Mouse (Mus musculus) stomach, postnatal 0 days (tissue): ENCODE data around the gene Slc34a2. TPM values are rescaled to one million over a fixed set of nuclear protein-coding genes. Genes with fewer than 3 reads are reported as not detected.

ENCODE experiments used
- ATAC-seq: fragments of 200-750 bp; cut with Nextera tagmentation; 2 replicates; pipeline ENCODE4 v1.8.0; 2017; ENCODE audit not compliant: low FRiP score, low TSS enrichment
- DNase-seq: peaks from one replicate; pipeline ENCODE4 v3.0.0-alpha.2; 2016; ENCODE audit warnings: low spot score
- H3K27ac ChIP-seq: fragments of 300-500 bp; sonication (generic); replicated peaks from 2 replicates; pipeline ENCODE4 v1.5.1; 2014; ENCODE audit warnings: mild to moderate bottlenecking, control low read depth
- H3K27me3 ChIP-seq: fragments of 300-500 bp; sonication (generic); 2 replicates; pipeline ENCODE4 v1.6.1; 2014; ENCODE audit warnings: low read length; ENCODE audit not compliant: control insufficient read depth, insufficient read depth
- H3K36me3 ChIP-seq: fragments of 300-500 bp; sonication (generic); 2 replicates; pipeline ENCODE4 v1.6.1; 2014; ENCODE audit warnings: low read length, mixed read lengths; ENCODE audit not compliant: control insufficient read depth, insufficient read depth
- H3K4me1 ChIP-seq: fragments of 300-500 bp; sonication (generic); replicated peaks from 2 replicates; pipeline ENCODE4 v1.6.1; 2014; ENCODE audit warnings: antibody characterized with exemption; ENCODE audit not compliant: control insufficient read depth, insufficient read depth
- H3K4me2 ChIP-seq: fragments of 300-500 bp; sonication (generic); replicated peaks from 2 replicates; pipeline ENCODE4 v1.6.1; 2014; ENCODE audit warnings: low read depth, mild to moderate bottlenecking, control low read depth, moderate library complexity
- H3K4me3 ChIP-seq: fragments of 300-500 bp; sonication (generic); 2 replicates; pipeline ENCODE4 v1.5.1; 2014; ENCODE audit warnings: low read depth, low read length, control low read depth
- H3K9ac ChIP-seq: fragments of 300-500 bp; sonication (generic); 2 replicates; pipeline ENCODE4 v1.6.1; 2014; ENCODE audit warnings: mild to moderate bottlenecking, low read length, control low read depth, mixed read lengths
- H3K9me3 ChIP-seq: fragments of 300-500 bp; sonication (generic); 2 replicates; pipeline ENCODE4 v1.6.1; 2016; ENCODE audit warnings: low read length; ENCODE audit not compliant: control insufficient read depth
- CTCF ChIP-seq: IDR thresholded peaks from 2 replicates; pipeline ENCODE4 v1.5.1; 2016; ENCODE audit warnings: antibody characterized with exemption, low read depth, mild to moderate bottlenecking, moderate library complexity
- EP300 ChIP-seq: optimal IDR thresholded peaks from 2 replicates; pipeline ENCODE3; 2016; ENCODE audit warnings: antibody characterized with exemption
- WGBS: fragments of 180-500 bp; shearing (Covaris S2); extraction: QIAGEN DNeasy Blood & Tissue Kit; methylation state at CpG from one replicate; pipeline ENCODE4 v1.1.7; 2014; 5-methylcytosine and 5-hydroxymethylcytosine counted together
- polyA plus RNA-seq: library from polyadenylated mRNA; unstranded; fragments of >200 nt; fragmentation: Nextera tagmentation; extraction: Ambion mirVana; gene quantifications from 2 replicates; pipeline ENCODE4 v1.2.1, GENCODE M21; 2015

Slc34a2 gene
- 0.69 and 0.87 TPM in 2 replicates for polyA plus RNA-seq

- no peak for DNase-seq
- no peaks in the 10 kb centered on the region for H3K27me3 ChIP-seq
- H3K9ac ChIP-seq, result no peak within 1 kb of the TSS
- H3K4me3 ChIP-seq, result no peak within 1 kb of the TSS
- no peak for TF ChIP-seq EP300
- H3K4me1 ChIP-seq, result 0 out of 2 replicates have a peak, but pooled peaks cover 3% of the 10 kb centered on the region
- WGBS, result 92% methylated on average over 3 of the region's 3 CpGs
- H3K36me3 ChIP-seq, result no peaks in the 10 kb centered on the region
- H3K4me2 ChIP-seq, result no peak within 1 kb of the TSS
- H3K27ac ChIP-seq, result no peak within 1 kb of the TSS
- ATAC-seq, result no peak
- no peaks in the 10 kb centered on the region for H3K9me3 ChIP-seq
Observed at GRCm38 (mm10) chr5:53037781-53038180, at the start of gene Slc34a2. Gene Slc34a2, plus strand, starts transcription at chr5:53038081.

- Histone ChIP-seq H3K36me3 (no peaks in the 10 kb centered on the region), H3K4me1 (no peaks in the 10 kb centered on the region), H3K27ac (no peak overlapping the region), H3K27me3 (no peaks in the 10 kb centered on the region), H3K9ac (no peak overlapping the region), H3K4me3 (no peak overlapping the region), H3K4me2 (no peak overlapping the region), H3K9me3 (no peaks in the 10 kb centered on the region)
- TF ChIP-seq EP300 (no peak), CTCF (no peak)
- 60% methylated on average over 8 of the region's 8 CpGs for WGBS
- ATAC-seq (no peak), DNase-seq (no peak)
Observed at GRCm38 (mm10) chr5:52990687-52991341, 47.1 kb upstream of the Slc34a2 start.

GRCm38 (mm10) chr5:52992210-52992897, 45.5 kb upstream of the Slc34a2 start:
- no peaks in the 10 kb centered on the region for H3K36me3 ChIP-seq
- DNase-seq (no peak), ATAC-seq (no peak)
- no peak overlapping the region for H3K4me3 ChIP-seq
- H3K27ac ChIP-seq, result no peak overlapping the region
- H3K27me3 ChIP-seq, result no peaks in the 10 kb centered on the region
- TF ChIP-seq EP300 (no peak), CTCF (no peak)
- WGBS, result 64% methylated on average over 11 of the region's 11 CpGs
- H3K9me3 ChIP-seq, result no peaks in the 10 kb centered on the region
- no peaks in the 10 kb centered on the region for H3K4me1 ChIP-seq
- H3K4me2 ChIP-seq, result no peak overlapping the region
- H3K9ac ChIP-seq, result no peak overlapping the region

GRCm38 (mm10) chr5:52993490-52994282, 44.2 kb upstream of the Slc34a2 start:
- WGBS, result 80% methylated on average over 12 of the region's 12 CpGs
- no peak for DNase-seq
- ATAC-seq, result no peak
- Histone ChIP-seq H3K27ac (no peak overlapping the region), H3K4me3 (no peak overlapping the region), H3K27me3 (no peaks in the 10 kb centered on the region), H3K4me1 (no peaks in the 10 kb centered on the region), H3K36me3 (no peaks in the 10 kb centered on the region), H3K4me2 (no peak overlapping the region), H3K9ac (no peak overlapping the region), H3K9me3 (no peaks in the 10 kb centered on the region)
- TF ChIP-seq CTCF (no peak), EP300 (no peak)

- no peak overlapping the region for H3K27ac ChIP-seq
- H3K36me3 ChIP-seq, result no peaks in the 10 kb centered on the region
- ATAC-seq (no peak), DNase-seq (no peak)
- no peak overlapping the region for H3K9ac ChIP-seq
- H3K4me3 ChIP-seq, result no peak overlapping the region
- no peaks in the 10 kb centered on the region for H3K9me3 ChIP-seq
- H3K4me1 ChIP-seq, result no peaks in the 10 kb centered on the region
- no peaks in the 10 kb centered on the region for H3K27me3 ChIP-seq
- 89% methylated on average over 4 of the region's 4 CpGs for WGBS
- no peak overlapping the region for H3K4me2 ChIP-seq
- TF ChIP-seq CTCF, result no peak
Observed at GRCm38 (mm10) chr5:52995461-52995860, 42.4 kb upstream of the Slc34a2 start.
